Mouse (Mus musculus): ENCODE results near the gene Dctn3. TPM values are rescaled to one million over a fixed set of nuclear protein-coding genes. Genes with fewer than 3 reads are reported as not detected.
"Not testable (repeated sequence)": the region's sequence is repeated elsewhere in the genome, so short reads cannot be mapped to it uniquely, and the experiment has no call there.

Gene Dctn3
- polyA plus RNA-seq, 1 experiment from 2014 or later: 121 TPM

DNA sequence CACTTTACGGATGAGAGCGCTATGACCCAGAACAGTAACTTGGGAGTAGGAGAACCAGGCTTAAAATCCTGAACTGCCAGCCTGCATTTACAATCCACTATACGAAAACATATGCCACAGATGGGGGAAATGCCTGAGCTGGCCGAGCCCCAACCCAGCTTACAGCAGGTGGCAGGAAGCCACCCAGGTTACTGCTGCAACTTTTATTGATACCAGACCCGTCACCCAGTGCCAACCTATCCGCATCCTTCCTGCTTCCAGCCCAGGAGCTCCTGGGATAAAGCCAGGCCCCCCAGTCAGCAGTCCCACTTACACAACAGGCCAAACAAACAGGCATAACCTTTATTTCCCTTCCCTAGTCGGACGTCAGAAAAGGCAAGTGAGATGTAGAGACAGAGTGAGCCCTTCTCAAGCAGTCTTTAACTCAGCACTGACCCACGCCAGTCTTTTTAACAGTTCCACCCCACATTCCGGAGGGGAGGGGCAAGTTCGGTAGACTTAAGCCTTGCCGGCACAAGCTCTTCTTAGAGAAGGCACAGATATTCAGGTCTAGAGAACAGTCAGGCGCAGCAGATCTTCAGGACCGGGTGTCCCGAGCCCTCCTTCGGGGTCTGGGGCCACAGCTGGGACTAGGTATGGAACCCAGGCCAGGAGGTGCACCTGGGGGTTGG is 11.1 kb downstream of the Dctn3 start:
- H3K27ac ChIP-seq (ENCODE audit: low read length): no peak overlapping the region
- no peak for ATAC-seq (ENCODE audit: insufficient number of reproducible peaks, insufficient read depth, low FRiP score, low read depth)
- peak overlapping the region; percentile 91 for H3K4me2 ChIP-seq (replicated peaks; ENCODE audit: low read depth, low read length)
- peaks cover 15% of the 10 kb centered on the region; the same call in 1 of the 2 replicates for H3K36me3 ChIP-seq (ENCODE audit: control insufficient read depth, insufficient read depth, low read length)
- H3K9me3 ChIP-seq (ENCODE audit: control insufficient read depth, low read depth, low read length): no peaks in the 10 kb centered on the region
- peak overlapping the region; percentile 86; the same call in 1 of the 2 replicates for H3K9ac ChIP-seq (replicated peaks; ENCODE audit: low read depth, low read length)
- H3K4me3 ChIP-seq (ENCODE audit: low read depth, low read length): peak overlapping the region; percentile 80
- H3K4me1 ChIP-seq (ENCODE audit: control insufficient read depth, insufficient read depth, low read length): peaks cover 13% of the 10 kb centered on the region
- no peaks in the 10 kb centered on the region for H3K27me3 ChIP-seq (ENCODE audit: control insufficient read depth, insufficient read depth, low read length)
- 74% methylated on average over 16 of the region's 16 CpGs for WGBS

- H3K36me3 ChIP-seq (ENCODE audit: control insufficient read depth, insufficient read depth, low read length): 0 out of 2 replicates have a peak, but pooled peaks cover 10% of the 10 kb centered on the region
- no peak overlapping the region for H3K27ac ChIP-seq (ENCODE audit: low read length)
- no peak for ATAC-seq (ENCODE audit: insufficient number of reproducible peaks, insufficient read depth, low FRiP score, low read depth)
- H3K9ac ChIP-seq (replicated peaks; ENCODE audit: low read depth, low read length): no peak overlapping the region
- no peak overlapping the region for H3K4me3 ChIP-seq (ENCODE audit: low read depth, low read length)
- 61% methylated on average over 4 of the region's 4 CpGs for WGBS
- H3K27me3 ChIP-seq (ENCODE audit: control insufficient read depth, insufficient read depth, low read length): no peaks in the 10 kb centered on the region
- H3K4me1 ChIP-seq (ENCODE audit: control insufficient read depth, insufficient read depth, low read length): peaks cover 14% of the 10 kb centered on the region
- no peaks in the 10 kb centered on the region for H3K9me3 ChIP-seq (ENCODE audit: control insufficient read depth, low read depth, low read length)
- no peak overlapping the region for H3K4me2 ChIP-seq (replicated peaks; ENCODE audit: low read depth, low read length)
Observed at GRCm38 (mm10) chr4:41710229-41710628, 12.7 kb downstream of the Dctn3 start.

GRCm38 (mm10) chr4:41708192-41708745 is 14.7 kb downstream of the Dctn3 start:
- Histone ChIP-seq H3K9ac (replicated peaks; ENCODE audit: low read depth, low read length) (no peak overlapping the region), H3K4me1 (ENCODE audit: control insufficient read depth, insufficient read depth, low read length) (peaks cover 14% of the 10 kb centered on the region), H3K36me3 (ENCODE audit: control insufficient read depth, insufficient read depth, low read length) (0 out of 2 replicates have a peak, but pooled peaks cover 10% of the 10 kb centered on the region), H3K4me2 (replicated peaks; ENCODE audit: low read depth, low read length) (no peak overlapping the region), H3K9me3 (ENCODE audit: control insufficient read depth, low read depth, low read length) (no peaks in the 10 kb centered on the region), H3K27ac (ENCODE audit: low read length) (no peak overlapping the region), H3K27me3 (ENCODE audit: control insufficient read depth, insufficient read depth, low read length) (no peaks in the 10 kb centered on the region), H3K4me3 (ENCODE audit: low read depth, low read length) (no peak overlapping the region)
- WGBS: 34% methylated on average over 8 of the region's 8 CpGs
- ATAC-seq (ENCODE audit: insufficient number of reproducible peaks, insufficient read depth, low FRiP score, low read depth): no peak

GRCm38 (mm10) chr4:41707011-41707535 is 15.9 kb downstream of the Dctn3 start:
- Histone ChIP-seq H3K4me3 (ENCODE audit: low read depth, low read length) (no peak overlapping the region), H3K4me2 (replicated peaks; ENCODE audit: low read depth, low read length) (no peak overlapping the region), H3K4me1 (ENCODE audit: control insufficient read depth, insufficient read depth, low read length) (peaks cover 8% of the 10 kb centered on the region), H3K27me3 (ENCODE audit: control insufficient read depth, insufficient read depth, low read length) (no peaks in the 10 kb centered on the region), H3K9me3 (ENCODE audit: control insufficient read depth, low read depth, low read length) (no peaks in the 10 kb centered on the region), H3K27ac (ENCODE audit: low read length) (no peak overlapping the region), H3K9ac (replicated peaks; ENCODE audit: low read depth, low read length) (no peak overlapping the region), H3K36me3 (ENCODE audit: control insufficient read depth, insufficient read depth, low read length) (0 out of 2 replicates have a peak, but pooled peaks cover 10% of the 10 kb centered on the region)
- WGBS: 2% methylated on average over 13 of the region's 13 CpGs
- ATAC-seq (ENCODE audit: insufficient number of reproducible peaks, insufficient read depth, low FRiP score, low read depth): peak; percentile 33; the same call in 1 of the 2 replicates

GRCm38 (mm10) chr4:41705922-41706754 is 16.8 kb downstream of the Dctn3 start:
- 66% methylated on average over 19 of the region's 19 CpGs for WGBS
- H3K36me3 ChIP-seq (ENCODE audit: control insufficient read depth, insufficient read depth, low read length): 0 out of 2 replicates have a peak, but pooled peaks cover 4% of the 10 kb centered on the region
- H3K4me3 ChIP-seq (ENCODE audit: low read depth, low read length): no peak overlapping the region
- no peak overlapping the region for H3K9ac ChIP-seq (replicated peaks; ENCODE audit: low read depth, low read length)
- no peak overlapping the region for H3K4me2 ChIP-seq (replicated peaks; ENCODE audit: low read depth, low read length)
- peaks cover 4% of the 10 kb centered on the region; the same call in 1 of the 2 replicates for H3K4me1 ChIP-seq (ENCODE audit: control insufficient read depth, insufficient read depth, low read length)
- no peaks in the 10 kb centered on the region for H3K9me3 ChIP-seq (ENCODE audit: control insufficient read depth, low read depth, low read length)
- H3K27ac ChIP-seq (ENCODE audit: low read length): no peak overlapping the region
- H3K27me3 ChIP-seq (ENCODE audit: control insufficient read depth, insufficient read depth, low read length): no peaks in the 10 kb centered on the region
- no peak for ATAC-seq (ENCODE audit: insufficient number of reproducible peaks, insufficient read depth, low FRiP score, low read depth)

GRCm38 (mm10) chr4:41704651-41705050 is 18.3 kb downstream of the Dctn3 start:
- H3K9me3 ChIP-seq (ENCODE audit: control insufficient read depth, low read depth, low read length): no peaks in the 10 kb centered on the region
- peaks cover 4% of the 10 kb centered on the region; the same call in 1 of the 2 replicates for H3K4me1 ChIP-seq (ENCODE audit: control insufficient read depth, insufficient read depth, low read length)
- H3K27ac ChIP-seq (ENCODE audit: low read length): no peak overlapping the region
- no peaks in the 10 kb centered on the region for H3K36me3 ChIP-seq (ENCODE audit: control insufficient read depth, insufficient read depth, low read length)
- H3K4me3 ChIP-seq (ENCODE audit: low read depth, low read length): no peak overlapping the region
- 6% methylated on average over 5 of the region's 5 CpGs for WGBS
- H3K27me3 ChIP-seq (ENCODE audit: control insufficient read depth, insufficient read depth, low read length): no peaks in the 10 kb centered on the region
- no peak for ATAC-seq (ENCODE audit: insufficient number of reproducible peaks, insufficient read depth, low FRiP score, low read depth)
- no peak overlapping the region for H3K4me2 ChIP-seq (replicated peaks; ENCODE audit: low read depth, low read length)
- H3K9ac ChIP-seq (replicated peaks; ENCODE audit: low read depth, low read length): no peak overlapping the region

DNA sequence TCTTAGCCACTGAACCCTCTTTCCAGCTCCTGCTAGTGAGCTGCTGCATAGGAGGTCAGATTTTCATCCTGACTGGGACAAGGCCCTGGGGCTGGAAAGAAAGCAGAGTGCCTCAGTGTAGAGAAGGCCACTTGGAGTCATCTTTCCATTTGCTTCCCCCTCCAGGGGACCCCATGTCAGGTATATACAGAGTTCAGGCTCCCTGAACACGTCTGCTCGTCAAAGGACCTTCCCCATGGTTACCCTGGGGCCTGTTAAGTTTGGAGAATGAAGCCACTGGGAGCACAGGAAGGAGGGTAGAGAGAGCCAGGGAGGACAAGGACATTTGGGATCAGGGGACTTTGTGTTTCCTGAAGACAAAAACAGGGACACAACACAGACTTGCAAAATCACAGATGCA is 20.7 kb downstream of the Dctn3 start:
- H3K36me3 ChIP-seq (ENCODE audit: control insufficient read depth, insufficient read depth, low read length); H3K9me3 ChIP-seq (ENCODE audit: control insufficient read depth, low read depth, low read length); H3K9ac ChIP-seq (replicated peaks; ENCODE audit: low read depth, low read length); H3K4me1 ChIP-seq (ENCODE audit: control insufficient read depth, insufficient read depth, low read length); H3K4me2 ChIP-seq (replicated peaks; ENCODE audit: low read depth, low read length); H3K27ac ChIP-seq (ENCODE audit: low read length); ATAC-seq (ENCODE audit: insufficient number of reproducible peaks, insufficient read depth, low FRiP score, low read depth); H3K27me3 ChIP-seq (ENCODE audit: control insufficient read depth, insufficient read depth, low read length); H3K4me3 ChIP-seq (ENCODE audit: low read depth, low read length): not testable (repeated sequence)
- WGBS: 64% methylated on average over 2 of the region's 2 CpGs

DNA sequence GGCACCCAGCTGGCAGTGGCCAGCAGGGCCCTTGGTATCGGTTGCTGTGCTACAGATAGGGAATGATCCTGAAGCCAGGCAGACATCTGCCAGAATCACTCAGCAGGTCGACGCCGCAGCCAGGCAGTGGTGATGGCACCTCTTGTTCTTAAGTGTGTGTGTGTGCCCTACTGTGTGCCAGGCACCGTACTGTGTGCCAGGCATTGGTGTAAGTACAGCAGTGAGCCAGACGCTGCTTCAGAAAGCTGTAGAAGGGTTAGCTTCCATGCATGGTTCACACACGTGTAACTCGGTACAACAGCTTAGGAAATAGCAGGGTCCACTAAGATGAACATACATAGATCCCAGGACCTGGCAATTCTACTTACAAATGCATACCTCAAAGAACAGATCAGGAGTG is 22.7 kb downstream of the Dctn3 start:
- not testable (repeated sequence) for H3K9me3 ChIP-seq (ENCODE audit: control insufficient read depth, low read depth, low read length); H3K27me3 ChIP-seq (ENCODE audit: control insufficient read depth, insufficient read depth, low read length); H3K4me2 ChIP-seq (replicated peaks; ENCODE audit: low read depth, low read length); H3K4me1 ChIP-seq (ENCODE audit: control insufficient read depth, insufficient read depth, low read length); ATAC-seq (ENCODE audit: insufficient number of reproducible peaks, insufficient read depth, low FRiP score, low read depth); H3K36me3 ChIP-seq (ENCODE audit: control insufficient read depth, insufficient read depth, low read length); H3K4me3 ChIP-seq (ENCODE audit: low read depth, low read length); H3K9ac ChIP-seq (replicated peaks; ENCODE audit: low read depth, low read length); H3K27ac ChIP-seq (ENCODE audit: low read length)
- whole genome bisulfite sequencing: 75% methylated on average over 1 of the region's 8 CpGs

All from stomach, embryonic 14.5 days (tissue).